Mouse (Mus musculus) macrophage (primary cell): ENCODE data around the gene Wfdc18. TPM values are rescaled to one million over a fixed set of nuclear protein-coding genes. Genes with fewer than 3 reads are reported as not detected.

ENCODE experiments used
- H3K27ac ChIP-seq: fragments of 350-480 bp; formaldehyde crosslinking; 2 replicates; pipeline ENCODE4 v1.9.0; 2021
- H3K36me3 ChIP-seq: fragments of 350-480 bp; formaldehyde crosslinking; 2 replicates; pipeline ENCODE4 v1.9.0; 2021; ENCODE audit errors: inconsistent target
- H3K4me3 ChIP-seq: fragments of 350-480 bp; formaldehyde crosslinking; 2 replicates; pipeline ENCODE4 v1.9.0; 2021; ENCODE audit errors: inconsistent target
- H3K79me2 ChIP-seq: fragments of 350-480 bp; formaldehyde crosslinking; 2 replicates; pipeline ENCODE4 v1.9.0; 2021; ENCODE audit errors: inconsistent target
- WGBS: methylation state at CpG from one replicate; pipeline ENCODE4 v1.1.7; 2026; ENCODE audit warnings: inconsistent platforms; ENCODE audit not compliant: missing documents; 5-methylcytosine and 5-hydroxymethylcytosine counted together
- polyA plus RNA-seq: library from polyadenylated mRNA; stranded (reverse); fragments of 250-400 nt; gene quantifications from 3 replicates; pipeline ENCODE4 v1.2.4, GENCODE M21; 2018; ENCODE audit warnings: inconsistent platforms

Wfdc18 gene
- polyA plus RNA-seq, 1 experiment from 2014 or later, result 1.6 TPM

- Histone ChIP-seq H3K79me2 (no peaks in the 10 kb centered on the region), H3K27ac (peak overlapping the region; percentile 9; the same call in 1 of the 2 replicates), H3K36me3 (no peaks in the 10 kb centered on the region), H3K4me3 (no peak overlapping the region)
- WGBS, result 63% methylated on average over 5 of the region's 5 CpGs
Measured at GRCm38 (mm10) chr11:83733071-83733640, 24.3 kb downstream of the Wfdc18 start.

- Histone ChIP-seq H3K4me3 (no peak overlapping the region), H3K36me3 (no peaks in the 10 kb centered on the region), H3K27ac (no peak overlapping the region), H3K79me2 (no peaks in the 10 kb centered on the region)
- WGBS, result 17% methylated on average over 1 of the region's 1 CpGs
Measured at GRCm38 (mm10) chr11:83734215-83734614, 25.4 kb downstream of the Wfdc18 start.

GRCm38 (mm10) chr11:83735881-83736280 is 27.1 kb downstream of the Wfdc18 start:
- 44% methylated on average over 2 of the region's 2 CpGs for WGBS

GRCm38 (mm10) chr11:83737109-83737558 is 28.3 kb downstream of the Wfdc18 start:
- 6% methylated on average over 3 of the region's 3 CpGs for WGBS
- peak overlapping the region; percentile 51 for H3K27ac ChIP-seq

More at GRCm38 (mm10) chr11:83735881-83736280, 27.1 kb downstream of the Wfdc18 start:
- Histone ChIP-seq H3K4me3 (no peak overlapping the region), H3K79me2 (no peaks in the 10 kb centered on the region), H3K36me3 (no peaks in the 10 kb centered on the region), H3K27ac (no peak overlapping the region)

GRCm38 (mm10) chr11:83739241-83739640 is 30.4 kb downstream of the Wfdc18 start:
- no peak overlapping the region for H3K4me3 ChIP-seq
- no peaks in the 10 kb centered on the region for H3K36me3 ChIP-seq
- 28% methylated on average over 5 of the region's 5 CpGs for WGBS
- H3K27ac ChIP-seq, result no peak overlapping the region
- H3K79me2 ChIP-seq, result no peaks in the 10 kb centered on the region

More at GRCm38 (mm10) chr11:83737109-83737558, 28.3 kb downstream of the Wfdc18 start:
- H3K4me3 ChIP-seq, result no peak overlapping the region
- no peaks in the 10 kb centered on the region for H3K79me2 ChIP-seq
- no peaks in the 10 kb centered on the region for H3K36me3 ChIP-seq

GRCm38 (mm10) chr11:83740443-83740991 is 31.7 kb downstream of the Wfdc18 start:
- H3K79me2 ChIP-seq, result no peaks in the 10 kb centered on the region
- no peaks in the 10 kb centered on the region for H3K36me3 ChIP-seq
- H3K4me3 ChIP-seq, result no peak overlapping the region
- 90% methylated on average over 4 of the region's 4 CpGs for WGBS
- no peak overlapping the region for H3K27ac ChIP-seq

- Histone ChIP-seq H3K4me3 (no peak overlapping the region), H3K79me2 (no peaks in the 10 kb centered on the region), H3K36me3 (no peaks in the 10 kb centered on the region), H3K27ac (no peak overlapping the region)
- WGBS, result 96% methylated on average over 5 of the region's 5 CpGs
Measured at GRCm38 (mm10) chr11:83741841-83742240, 33.0 kb downstream of the Wfdc18 start.

- H3K36me3 ChIP-seq, result no peaks in the 10 kb centered on the region
- no peak overlapping the region for H3K27ac ChIP-seq
- no peaks in the 10 kb centered on the region for H3K79me2 ChIP-seq
- WGBS, result 83% methylated on average over 9 of the region's 9 CpGs
- H3K4me3 ChIP-seq, result no peak overlapping the region
Measured at GRCm38 (mm10) chr11:83742731-83743355, 34.0 kb downstream of the Wfdc18 start.

- no peaks in the 10 kb centered on the region for H3K79me2 ChIP-seq
- H3K27ac ChIP-seq, result no peak overlapping the region
- 66% methylated on average over 3 of the region's 3 CpGs for WGBS
- H3K4me3 ChIP-seq, result no peak overlapping the region
- H3K36me3 ChIP-seq, result no peaks in the 10 kb centered on the region
Measured at GRCm38 (mm10) chr11:83743525-83743924, 34.7 kb downstream of the Wfdc18 start.

- Histone ChIP-seq H3K27ac (no peak overlapping the region), H3K79me2 (no peaks in the 10 kb centered on the region), H3K4me3 (no peak overlapping the region), H3K36me3 (no peaks in the 10 kb centered on the region)
- WGBS, result 75% methylated on average over 4 of the region's 4 CpGs
Measured at GRCm38 (mm10) chr11:83746152-83746551, 37.3 kb downstream of the Wfdc18 start.

GRCm38 (mm10) chr11:83746681-83747080 is 37.9 kb downstream of the Wfdc18 start, which contains the start of gene Wfdc21:
Gene Wfdc21, plus strand, starts transcription at chr11:83746940.
- Histone ChIP-seq H3K79me2 (no peaks in the 10 kb centered on the region), H3K36me3 (no peaks in the 10 kb centered on the region), H3K4me3 (no peak within 1 kb of the TSS), H3K27ac (no peak within 1 kb of the TSS)
- 80% methylated on average over 4 of the region's 5 CpGs for WGBS

GRCm38 (mm10) chr11:83747376-83748265 is 38.8 kb downstream of the Wfdc18 start:
- no peaks in the 10 kb centered on the region for H3K36me3 ChIP-seq
- no peaks in the 10 kb centered on the region for H3K79me2 ChIP-seq
- no peak overlapping the region for H3K27ac ChIP-seq
- no peak overlapping the region for H3K4me3 ChIP-seq
- WGBS, result 82% methylated on average over 6 of the region's 6 CpGs

- Histone ChIP-seq H3K36me3 (peaks cover 26% of the 10 kb centered on the region), H3K4me3 (peak within 1 kb of the TSS; percentile 89), H3K79me2 (peaks cover 20% of the 10 kb centered on the region), H3K27ac (peak within 1 kb of the TSS; percentile 42)
- under 1% methylated on average over 47 of the region's 47 CpGs for whole genome bisulfite sequencing
Measured at GRCm38 (mm10) chr11:83753581-83754181, 44.9 kb downstream of the Wfdc18 start, which contains the start of gene Heatr6. Gene Heatr6, plus strand, starts transcription at chr11:83753696.

GRCm38 (mm10) chr11:83754227-83754626 is 45.4 kb downstream of the Wfdc18 start:
- H3K79me2 ChIP-seq, result peaks cover 20% of the 10 kb centered on the region
- H3K36me3 ChIP-seq, result peaks cover 31% of the 10 kb centered on the region
- H3K27ac ChIP-seq, result peak overlapping the region; percentile 42
- 13% methylated on average over 7 of the region's 8 CpGs for WGBS
- peak overlapping the region; percentile 89 for H3K4me3 ChIP-seq
